Mouse (Mus musculus): ENCODE results near the gene Nudt7. TPM values are rescaled to one million over a fixed set of nuclear protein-coding genes. Genes with fewer than 3 reads are reported as not detected.

The Nudt7 gene
- polyA plus RNA-seq, 1 experiment from 2014 or later: 13.9 TPM

- no peaks in the 10 kb centered on the region for H3K4me1 ChIP-seq
- H3K4me2 ChIP-seq: no peak overlapping the region
- no peak overlapping the region for H3K9ac ChIP-seq
- H3K27ac ChIP-seq: no peak overlapping the region
- WGBS: 41% methylated on average over 2 of the region's 2 CpGs
- no peak overlapping the region for H3K4me3 ChIP-seq
- ATAC-seq (ENCODE audit: insufficient number of reproducible peaks, low FRiP score, low TSS enrichment, low read depth): no peak
- H3K36me3 ChIP-seq: no peaks in the 10 kb centered on the region
- no peaks in the 10 kb centered on the region for H3K9me3 ChIP-seq
- H3K27me3 ChIP-seq: no peaks in the 10 kb centered on the region
These were observed 25.2 kb downstream of the Nudt7 start for GRCm38 (mm10) chr8:114158586-114158985.

DNA sequence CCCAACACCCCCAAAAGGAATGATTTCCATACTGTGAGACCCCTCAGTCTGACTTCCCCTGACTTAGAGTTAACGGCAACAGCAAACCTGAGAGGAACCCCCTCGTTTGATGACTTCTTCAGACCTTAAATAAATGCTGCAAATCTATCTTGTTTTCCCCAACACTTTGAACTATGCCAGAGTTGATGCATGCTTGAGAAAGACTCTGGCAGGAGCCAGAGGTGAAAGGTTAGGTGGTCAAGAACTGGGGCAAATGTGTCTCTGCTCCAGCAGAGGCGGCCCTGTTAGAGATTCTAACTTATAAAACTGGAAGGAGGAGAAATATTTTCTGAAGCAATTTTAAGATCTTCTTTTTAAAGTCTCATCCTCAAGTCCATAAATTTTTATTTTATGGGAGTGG lies 26.3 kb downstream of the Nudt7 start:
- WGBS: 63% methylated on average over 3 of the region's 3 CpGs
- H3K9me3 ChIP-seq: no peaks in the 10 kb centered on the region
- no peaks in the 10 kb centered on the region for H3K27me3 ChIP-seq
- no peaks in the 10 kb centered on the region for H3K36me3 ChIP-seq
- ATAC-seq (ENCODE audit: insufficient number of reproducible peaks, low FRiP score, low TSS enrichment, low read depth): no peak
- H3K4me3 ChIP-seq: no peak overlapping the region
- no peaks in the 10 kb centered on the region for H3K4me1 ChIP-seq
- H3K27ac ChIP-seq: no peak overlapping the region
- no peak overlapping the region for H3K4me2 ChIP-seq
- no peak overlapping the region for H3K9ac ChIP-seq

GRCm38 (mm10) chr8:114163871-114164270 lies 30.5 kb downstream of the Nudt7 start:
- Histone ChIP-seq H3K36me3 (no peaks in the 10 kb centered on the region), H3K4me2 (no peak overlapping the region), H3K27ac (no peak overlapping the region), H3K4me3 (no peak overlapping the region), H3K27me3 (no peaks in the 10 kb centered on the region), H3K9ac (no peak overlapping the region), H3K4me1 (no peaks in the 10 kb centered on the region), H3K9me3 (no peaks in the 10 kb centered on the region)
- 85% methylated on average over 3 of the region's 3 CpGs for WGBS
- ATAC-seq (ENCODE audit: insufficient number of reproducible peaks, low FRiP score, low TSS enrichment, low read depth): no peak

GRCm38 (mm10) chr8:114164444-114165096 lies 31.2 kb downstream of the Nudt7 start:
- no peak overlapping the region for H3K9ac ChIP-seq
- WGBS: 88% methylated on average over 6 of the region's 6 CpGs
- ATAC-seq (ENCODE audit: insufficient number of reproducible peaks, low FRiP score, low TSS enrichment, low read depth): no peak
- no peak overlapping the region for H3K4me3 ChIP-seq
- no peaks in the 10 kb centered on the region for H3K27me3 ChIP-seq
- no peak overlapping the region for H3K4me2 ChIP-seq
- H3K9me3 ChIP-seq: no peaks in the 10 kb centered on the region
- H3K36me3 ChIP-seq: no peaks in the 10 kb centered on the region
- H3K27ac ChIP-seq: no peak overlapping the region
- H3K4me1 ChIP-seq: no peaks in the 10 kb centered on the region

DNA sequence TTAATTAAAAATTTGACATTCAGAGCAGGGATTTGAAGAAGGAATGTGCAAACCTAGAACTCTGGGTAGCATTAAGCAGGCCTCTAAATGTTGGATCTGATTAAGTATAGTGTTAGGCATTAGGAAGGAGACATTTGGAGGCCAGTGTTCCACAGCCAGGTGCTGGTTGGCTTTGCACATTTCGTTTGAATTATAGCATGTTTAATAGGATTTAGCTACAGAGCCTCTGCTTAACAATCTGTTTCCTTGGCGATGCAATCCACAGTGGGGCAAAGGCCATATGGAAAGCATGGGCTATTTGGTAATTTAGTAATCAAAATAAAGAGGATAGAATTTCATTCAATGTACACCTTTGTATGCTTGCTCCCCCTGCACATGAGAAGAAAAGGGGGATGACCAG lies 32.4 kb downstream of the Nudt7 start:
- WGBS: 23% methylated on average over 2 of the region's 2 CpGs
- Histone ChIP-seq H3K36me3 (no peaks in the 10 kb centered on the region), H3K27ac (no peak overlapping the region), H3K4me3 (no peak overlapping the region), H3K4me2 (no peak overlapping the region), H3K27me3 (no peaks in the 10 kb centered on the region), H3K9ac (no peak overlapping the region), H3K4me1 (no peaks in the 10 kb centered on the region), H3K9me3 (no peaks in the 10 kb centered on the region)
- ATAC-seq (ENCODE audit: insufficient number of reproducible peaks, low FRiP score, low TSS enrichment, low read depth): no peak

DNA sequence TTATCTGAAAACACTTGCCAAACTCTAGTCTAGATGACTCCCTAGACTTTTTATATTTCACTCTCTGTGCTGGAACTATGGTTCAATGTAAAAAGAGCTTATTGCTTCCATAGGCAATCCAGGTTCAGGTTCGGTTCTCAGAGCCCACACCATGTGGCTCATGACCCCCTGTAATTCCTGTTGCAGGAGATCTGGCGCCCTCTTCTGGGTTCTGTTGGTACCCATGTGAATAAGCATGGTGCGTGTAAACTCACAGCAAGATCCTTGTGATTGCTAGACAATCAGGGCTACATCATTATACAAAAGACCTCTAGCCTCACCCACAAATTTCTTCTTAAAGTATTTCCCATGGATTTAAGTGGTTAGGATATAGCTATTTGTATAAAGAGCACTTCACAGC lies 43.4 kb downstream of the Nudt7 start:
- no peak for ATAC-seq (ENCODE audit: insufficient number of reproducible peaks, low FRiP score, low TSS enrichment, low read depth)
- Histone ChIP-seq H3K9me3 (no peaks in the 10 kb centered on the region), H3K4me3 (no peak overlapping the region), H3K4me1 (no peaks in the 10 kb centered on the region), H3K36me3 (no peaks in the 10 kb centered on the region), H3K27me3 (no peaks in the 10 kb centered on the region), H3K9ac (no peak overlapping the region), H3K27ac (no peak overlapping the region), H3K4me2 (no peak overlapping the region)
- WGBS: 74% methylated on average over 3 of the region's 3 CpGs

DNA sequence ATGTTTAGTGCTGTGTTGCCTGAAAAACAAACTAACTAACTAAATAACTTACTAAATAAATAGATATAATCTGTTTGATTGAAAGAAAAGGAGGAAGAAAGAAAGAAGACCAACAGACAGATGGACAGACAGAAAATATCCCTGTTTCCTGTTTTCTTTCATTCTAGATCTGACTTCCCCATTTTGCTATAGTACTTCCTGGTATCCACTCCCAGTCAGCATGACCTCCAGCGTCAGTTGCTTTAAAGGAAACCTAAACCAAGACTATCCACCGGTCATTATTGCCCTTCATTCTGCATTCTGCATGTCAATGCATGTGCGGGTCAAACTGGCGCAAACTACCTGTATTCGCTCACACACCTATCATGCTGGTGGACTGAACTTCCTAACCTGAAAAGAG lies 60.0 kb downstream of the Nudt7 start:
- no peaks in the 10 kb centered on the region for H3K36me3 ChIP-seq
- no peak overlapping the region for H3K4me2 ChIP-seq
- WGBS: 90% methylated on average over 5 of the region's 5 CpGs

GRCm38 (mm10) chr8:114198990-114199389 lies 65.6 kb downstream of the Nudt7 start:
- ATAC-seq (ENCODE audit: insufficient number of reproducible peaks, low FRiP score, low TSS enrichment, low read depth): no peak
- 38% methylated on average over 2 of the region's 2 CpGs for WGBS
- Histone ChIP-seq H3K4me2 (no peak overlapping the region), H3K9me3 (no peaks in the 10 kb centered on the region), H3K36me3 (no peaks in the 10 kb centered on the region), H3K4me3 (no peak overlapping the region), H3K27ac (no peak overlapping the region), H3K4me1 (no peaks in the 10 kb centered on the region), H3K27me3 (peaks cover 4% of the 10 kb centered on the region; the same call in 1 of the 2 replicates), H3K9ac (no peak overlapping the region)

More for the DNA sequence above, 60.0 kb downstream of the Nudt7 start:
- Histone ChIP-seq H3K27ac (no peak overlapping the region), H3K27me3 (no peaks in the 10 kb centered on the region), H3K9ac (no peak overlapping the region), H3K9me3 (no peaks in the 10 kb centered on the region), H3K4me1 (no peaks in the 10 kb centered on the region), H3K4me3 (no peak overlapping the region)
- ATAC-seq (ENCODE audit: insufficient number of reproducible peaks, low FRiP score, low TSS enrichment, low read depth): no peak

Other genes with a start within 250 kb of the Nudt7 start
- gene Vat1l, start 72.1 kb downstream of the Nudt7 start, polyA plus RNA-seq (2015; fragmentation: Nextera tagmentation; extraction: Ambion mirVana): 4.3 and 5.6 TPM in 2 replicates

Measured in limb, embryonic 15.5 days (tissue).